Mouse (Mus musculus) liver, adult 2 months (tissue): ENCODE measurements at regions not wholly inside any gene's neighbourhood (a gene's known extent, or its start where the extent isn't known, plus 50 kb on each side); places are given as distances from the start of the nearest gene placed in this dataset.

ENCODE experiments used
- CTCF ChIP-seq: fragments of 200-500 bp; IDR thresholded peaks from 2 replicates; pipeline ENCODE4 v1.5.1; 2011; ENCODE audit warnings: low read depth, low read length, control low read depth
- POLR2A ChIP-seq: fragments of 200-500 bp; IDR thresholded peaks from 2 replicates; pipeline ENCODE4 v1.6.1; 2011; ENCODE audit warnings: low read length, control low read depth; ENCODE audit not compliant: insufficient read depth; ENCODE audit errors: extremely low read depth

DNA sequence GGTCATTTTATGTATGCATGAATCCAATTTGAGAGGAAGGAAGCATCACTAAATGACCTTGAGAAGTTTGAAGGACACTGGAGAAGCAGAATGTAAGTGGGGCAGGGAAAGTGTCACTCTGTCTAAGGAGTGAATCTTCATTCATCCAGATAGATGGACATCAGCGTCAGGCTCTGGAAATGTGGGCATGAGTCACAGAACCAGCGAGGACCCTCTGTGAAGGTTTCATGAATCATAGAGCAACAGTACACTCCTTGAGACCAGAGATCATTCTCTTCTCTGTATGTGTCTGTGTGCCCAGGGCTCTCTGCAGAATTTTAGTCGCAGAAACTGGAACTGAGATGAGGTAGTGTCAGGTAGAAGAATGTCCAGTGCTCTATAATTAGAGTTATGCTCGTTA is 62.4 kb upstream of the Lypd6 start:
- no peak for TF ChIP-seq CTCF
- TF ChIP-seq POLR2A, result no peak
